Comparison of ENCODE assay signal across 7 mouse cellular contexts in the genomic region with DNA sequence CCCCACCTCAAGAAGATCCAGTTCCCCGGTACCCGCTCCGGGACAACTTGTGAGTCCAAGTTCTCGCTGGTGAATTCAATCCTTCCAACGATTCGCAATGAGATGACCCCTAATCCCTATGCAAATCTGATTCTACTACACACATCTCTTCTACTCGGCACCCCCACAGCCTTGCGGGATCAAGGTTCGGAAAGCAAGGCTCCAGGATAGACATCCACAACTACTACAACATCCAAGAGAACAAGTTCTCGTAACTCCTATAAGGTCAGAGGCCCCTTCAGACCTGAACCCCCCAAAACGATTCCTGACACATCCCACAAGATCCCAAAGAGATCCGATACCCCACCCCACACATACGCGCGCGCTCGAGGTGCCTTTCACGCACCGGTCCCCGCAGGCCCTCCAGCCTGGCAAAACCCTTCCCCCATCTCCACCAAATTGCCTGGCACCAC. TPM values are rescaled to one million over a fixed set of nuclear protein-coding genes. Genes with fewer than 3 reads are reported as not detected.
DNase-seq lines count a peak whose midpoint lies in the region; ATAC-seq and TF ChIP-seq lines count a peak whose summit lies in the region.

No protein-coding gene starts in this region.

- no peak for TF ChIP-seq CTCF in bone marrow macrophage, adult 2 months (IDR thresholded peaks at IDR 0.05; ENCODE audit: low read depth, low read length)
- TF ChIP-seq CTCF in heart, postnatal 0 days (IDR thresholded peaks at IDR 0.05; ENCODE audit: low read depth), result no peak
- TF ChIP-seq CTCF in liver, postnatal 0 days (IDR thresholded peaks at IDR 0.05; ENCODE audit: low read depth), result no peak

- peak overlapping the region; percentile 80 for H3K4me2 ChIP-seq in lung, embryonic 16.5 days (ENCODE audit: low read depth, low read length)
- peak overlapping the region; percentile 89 for H3K4me2 ChIP-seq in heart, postnatal 0 days (ENCODE audit: low read depth, low read length)
- H3K4me2 ChIP-seq in liver, postnatal 0 days (ENCODE audit: low read depth, low read length), result peak overlapping the region; percentile 91

- peak; percentile 7 for ATAC-seq in lung, embryonic 16.5 days (ENCODE audit: low read depth)
- no peak for ATAC-seq in heart, postnatal 0 days (ENCODE audit: insufficient read depth, low read depth)
- ATAC-seq in liver, postnatal 0 days, result no peak

- WGBS in lung, embryonic 16.5 days, result under 1% methylated on average over 20 of the region's 20 CpGs
- 1% methylated on average over 20 of the region's 20 CpGs for WGBS in heart, postnatal 0 days
- 2% methylated on average over 20 of the region's 20 CpGs for WGBS in liver, postnatal 0 days (ENCODE audit: insufficient replicate concordance)

- peaks cover 14% of the 10 kb centered on the region for H3K36me3 ChIP-seq in lung, embryonic 16.5 days (ENCODE audit: control insufficient read depth, insufficient read depth, low read length)
- H3K36me3 ChIP-seq in heart, postnatal 0 days (replicated peaks; ENCODE audit: control insufficient read depth, insufficient read depth, low read length), result peaks cover 15% of the 10 kb centered on the region
- peaks cover 7% of the 10 kb centered on the region; the same call in 1 of the 2 replicates for H3K36me3 ChIP-seq in liver, postnatal 0 days (replicated peaks; ENCODE audit: insufficient read depth, low read length)

- TF ChIP-seq EP300 in heart, postnatal 0 days (IDR thresholded peaks at IDR 0.05; ENCODE audit: low read depth), result no peak
- TF ChIP-seq EP300 in liver, postnatal 0 days (IDR thresholded peaks at IDR 0.05; ENCODE audit: low read depth), result no peak

- H3K4me3 ChIP-seq in lung, embryonic 16.5 days (ENCODE audit: low read length), result peak overlapping the region; percentile 89
- H3K4me3 ChIP-seq in bone marrow macrophage, adult 2 months (ENCODE audit: insufficient read depth, low read length), result peak overlapping the region; percentile 70
- peak overlapping the region; percentile 79 for H3K4me3 ChIP-seq in heart, postnatal 0 days (ENCODE audit: low read depth, low read length)
- peak overlapping the region; percentile 70 for H3K4me3 ChIP-seq in liver, postnatal 0 days (ENCODE audit: low read depth, low read length)

- H3K4me1 ChIP-seq in lung, embryonic 16.5 days (replicated peaks; ENCODE audit: control insufficient read depth, insufficient read depth, low read length), result peaks cover 29% of the 10 kb centered on the region
- H3K4me1 ChIP-seq in bone marrow macrophage, adult 2 months (ENCODE audit: control insufficient read depth, insufficient read depth, low read length), result peaks cover 32% of the 10 kb centered on the region
- H3K4me1 ChIP-seq in heart, postnatal 0 days (ENCODE audit: control insufficient read depth, insufficient read depth), result peaks cover 8% of the 10 kb centered on the region
- H3K4me1 ChIP-seq in liver, postnatal 0 days (ENCODE audit: insufficient read depth), result peaks cover 5% of the 10 kb centered on the region; the same call in 1 of the 2 replicates

- no peak for DNase-seq in lung, adult 18-20 months
- DNase-seq in heart, postnatal 0 days (ENCODE audit: low spot score), result no peak
- peak; percentile 41 for DNase-seq in liver, postnatal 0 days
- DNase-seq in adrenal gland, adult (ENCODE audit: inconsistent age in 2 of 2, low spot score in 1 of 2), result no peak
- DNase-seq in cerebellum, postnatal 25 days, result no peak

- peak overlapping the region; percentile 98 for H3K27ac ChIP-seq in lung, embryonic 16.5 days (ENCODE audit: low read length)
- peak overlapping the region; percentile 86 for H3K27ac ChIP-seq in bone marrow macrophage, adult 2 months (ENCODE audit: insufficient read depth, low read depth, low read length)
- peak overlapping the region; percentile 97 for H3K27ac ChIP-seq in heart, postnatal 0 days (ENCODE audit: low read depth)
- H3K27ac ChIP-seq in liver, postnatal 0 days (ENCODE audit: low read depth), result peak overlapping the region; percentile 78

- no peaks in the 10 kb centered on the region for H3K27me3 ChIP-seq in lung, embryonic 16.5 days (ENCODE audit: control insufficient read depth, insufficient read depth, low read depth, low read length)
- no peaks in the 10 kb centered on the region for H3K27me3 ChIP-seq in heart, postnatal 0 days (ENCODE audit: control insufficient read depth, insufficient read depth, low read length)
- H3K27me3 ChIP-seq in liver, postnatal 0 days (ENCODE audit: insufficient read depth, low read length), result peaks cover 26% of the 10 kb centered on the region

- H3K9ac ChIP-seq in lung, embryonic 16.5 days (ENCODE audit: low read length), result peak overlapping the region; percentile 98
- H3K9ac ChIP-seq in heart, postnatal 0 days (replicated peaks; ENCODE audit: low read depth, low read length), result peak overlapping the region; percentile 93
- peak overlapping the region; percentile 78 for H3K9ac ChIP-seq in liver, postnatal 0 days (replicated peaks)

- no peaks in the 10 kb centered on the region for H3K9me3 ChIP-seq in lung, embryonic 16.5 days (ENCODE audit: control insufficient read depth, low read length)
- no peaks in the 10 kb centered on the region for H3K9me3 ChIP-seq in heart, postnatal 0 days (replicated peaks; ENCODE audit: control insufficient read depth, low read length)
- no peaks in the 10 kb centered on the region for H3K9me3 ChIP-seq in liver, postnatal 0 days (ENCODE audit: low read length)

- TF ChIP-seq POLR2A in bone marrow macrophage, adult 2 months (IDR thresholded peaks at IDR 0.05; ENCODE audit: borderline replicate concordance, low read depth, low read length), result no peak

RNA-seq across cellular contexts. Expression of a gene that starts 0.8 kb away (rescaled TPM):
- 34.8 and 35.7 TPM in 2 replicates for polyA plus RNA-seq in lung, embryonic 16.5 days (2015; fragmentation: Nextera tagmentation; extraction: Ambion mirVana)
- polyA plus RNA-seq in bone marrow macrophage, adult 2 months (2012; ENCODE audit: insufficient read depth, insufficient read length, missing spikeins), result 114 and 115 TPM in 2 replicates
- total RNA-seq in heart, postnatal 0 days (2014; rRNA removed; ENCODE audit: low replicate concordance), result 98.2 and 98.3 TPM in 2 replicates
- polyA plus RNA-seq in heart, postnatal 0 days (2015; fragmentation: Nextera tagmentation; extraction: Ambion mirVana), result 45.0 and 47.5 TPM in 2 replicates
- 5.0 TPM in 2 replicates for polyA plus RNA-seq in liver, postnatal 0 days (2015; fragmentation: Nextera tagmentation; extraction: Ambion mirVana)

RNA-seq across cellular contexts. Expression of a gene that starts 19.1 kb away (rescaled TPM):
- polyA plus RNA-seq in lung, embryonic 16.5 days (2015; fragmentation: Nextera tagmentation; extraction: Ambion mirVana), result 0.28 and 0.34 TPM in 2 replicates
- polyA plus RNA-seq in bone marrow macrophage, adult 2 months (2012; ENCODE audit: insufficient read depth, insufficient read length, missing spikeins), result not detected in 2 replicates
- not detected in 2 replicates for total RNA-seq in heart, postnatal 0 days (2014; rRNA removed; ENCODE audit: low replicate concordance)
- 0.07 and 0.33 TPM in 2 replicates for polyA plus RNA-seq in heart, postnatal 0 days (2015; fragmentation: Nextera tagmentation; extraction: Ambion mirVana)
- not detected in 2 replicates for polyA plus RNA-seq in liver, postnatal 0 days (2015; fragmentation: Nextera tagmentation; extraction: Ambion mirVana)

RNA-seq across cellular contexts. Expression of a gene that starts 19.8 kb away (rescaled TPM):
- polyA plus RNA-seq in lung, embryonic 16.5 days (2015; fragmentation: Nextera tagmentation; extraction: Ambion mirVana), result 1.5 and 2.8 TPM in 2 replicates
- polyA plus RNA-seq in bone marrow macrophage, adult 2 months (2012; ENCODE audit: insufficient read depth, insufficient read length, missing spikeins), result 379 and 471 TPM in 2 replicates
- 0.77 and 2.6 TPM in 2 replicates for total RNA-seq in heart, postnatal 0 days (2014; rRNA removed; ENCODE audit: low replicate concordance)
- 0.86 and 1.0 TPM in 2 replicates for polyA plus RNA-seq in heart, postnatal 0 days (2015; fragmentation: Nextera tagmentation; extraction: Ambion mirVana)
- 8.2 and 9.0 TPM in 2 replicates for polyA plus RNA-seq in liver, postnatal 0 days (2015; fragmentation: Nextera tagmentation; extraction: Ambion mirVana)

RNA-seq across cellular contexts. Expression of a gene that starts 26.3 kb away (rescaled TPM):
- polyA plus RNA-seq in lung, embryonic 16.5 days (2015; fragmentation: Nextera tagmentation; extraction: Ambion mirVana), result 71.2 and 73.0 TPM in 2 replicates
- polyA plus RNA-seq in bone marrow macrophage, adult 2 months (2012; ENCODE audit: insufficient read depth, insufficient read length, missing spikeins), result 103 and 112 TPM in 2 replicates
- total RNA-seq in heart, postnatal 0 days (2014; rRNA removed; ENCODE audit: low replicate concordance), result 45.1 and 51.8 TPM in 2 replicates
- 37.7 and 38.7 TPM in 2 replicates for polyA plus RNA-seq in heart, postnatal 0 days (2015; fragmentation: Nextera tagmentation; extraction: Ambion mirVana)
- polyA plus RNA-seq in liver, postnatal 0 days (2015; fragmentation: Nextera tagmentation; extraction: Ambion mirVana), result 23.8 and 28.5 TPM in 2 replicates

RNA-seq across cellular contexts. Expression of a gene that starts 33.4 kb away (rescaled TPM):
- 1.5 and 1.6 TPM in 2 replicates for polyA plus RNA-seq in lung, embryonic 16.5 days (2015; fragmentation: Nextera tagmentation; extraction: Ambion mirVana)
- 1.6 and 1.7 TPM in 2 replicates for polyA plus RNA-seq in bone marrow macrophage, adult 2 months (2012; ENCODE audit: insufficient read depth, insufficient read length, missing spikeins)
- total RNA-seq in heart, postnatal 0 days (2014; rRNA removed; ENCODE audit: low replicate concordance), result 1.3 and 81.7 TPM in 2 replicates
- polyA plus RNA-seq in heart, postnatal 0 days (2015; fragmentation: Nextera tagmentation; extraction: Ambion mirVana), result 2.9 and 3.3 TPM in 2 replicates
- polyA plus RNA-seq in liver, postnatal 0 days (2015; fragmentation: Nextera tagmentation; extraction: Ambion mirVana), result 0.63 and 0.92 TPM in 2 replicates

Comparison
In these comparisons a context has a peak if more than half of its experiments do, and no peak if none do; other contexts are left out.
1. RNA of a gene that starts 19.8 kb away (polyA plus RNA-seq): 379 to 471 TPM in bone marrow macrophage, adult 2 months; 8.2 to 9.0 TPM in liver, postnatal 0 days, 1.5 to 2.8 TPM in lung, embryonic 16.5 days and 0.86 to 1.0 TPM in heart, postnatal 0 days; every median in the first group is over 10 times any median in the second.
2. Peak in every context shown above with its lines, with median percentiles within 50 percentile points of each other: H3K27ac ChIP-seq, H3K4me2 ChIP-seq, H3K4me3 ChIP-seq and H3K9ac ChIP-seq.